Mouse (Mus musculus) adrenal gland, adult (tissue): ENCODE measurements around the gene Hist2h2aa2.
A peak's percentile ranks its signal among the peaks of the same experiment; 100 is the strongest.
"Not testable (repeated sequence)": the region's sequence is repeated elsewhere in the genome, so short reads cannot be mapped to it uniquely, and the experiment has no call there.

Experiments
- DNase-seq, 2 experiments: peaks; one replicate each; pipeline ENCODE4 v3.0.0; 2022 to 2023; ENCODE audit warnings: low spot score in 1 of 2; ENCODE audit not compliant: inconsistent age in 2 of 2

Gene Hist2h2aa2

DNA sequence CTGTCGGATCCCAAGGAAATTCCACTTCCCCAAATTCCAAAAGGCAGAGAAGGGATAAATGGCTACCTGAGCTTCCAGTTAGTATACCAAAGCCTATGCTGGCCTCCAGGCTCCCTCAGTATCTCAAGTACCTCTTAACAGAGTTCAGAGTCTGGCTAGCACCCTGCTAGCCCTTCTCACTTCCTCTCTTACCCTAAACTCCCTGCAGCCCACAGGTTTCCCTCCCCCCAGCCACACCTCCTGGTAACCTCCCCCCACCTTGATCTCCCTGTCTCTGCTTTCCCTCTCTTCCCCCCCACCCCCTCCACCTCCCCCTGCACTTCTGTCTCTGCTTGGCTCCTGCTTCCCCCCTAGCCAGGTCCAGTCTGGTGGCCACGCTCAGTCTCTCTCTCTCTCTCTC is 40.3 kb downstream of the Hist2h2aa2 start:
- DNase-seq, result no peak

DNA sequence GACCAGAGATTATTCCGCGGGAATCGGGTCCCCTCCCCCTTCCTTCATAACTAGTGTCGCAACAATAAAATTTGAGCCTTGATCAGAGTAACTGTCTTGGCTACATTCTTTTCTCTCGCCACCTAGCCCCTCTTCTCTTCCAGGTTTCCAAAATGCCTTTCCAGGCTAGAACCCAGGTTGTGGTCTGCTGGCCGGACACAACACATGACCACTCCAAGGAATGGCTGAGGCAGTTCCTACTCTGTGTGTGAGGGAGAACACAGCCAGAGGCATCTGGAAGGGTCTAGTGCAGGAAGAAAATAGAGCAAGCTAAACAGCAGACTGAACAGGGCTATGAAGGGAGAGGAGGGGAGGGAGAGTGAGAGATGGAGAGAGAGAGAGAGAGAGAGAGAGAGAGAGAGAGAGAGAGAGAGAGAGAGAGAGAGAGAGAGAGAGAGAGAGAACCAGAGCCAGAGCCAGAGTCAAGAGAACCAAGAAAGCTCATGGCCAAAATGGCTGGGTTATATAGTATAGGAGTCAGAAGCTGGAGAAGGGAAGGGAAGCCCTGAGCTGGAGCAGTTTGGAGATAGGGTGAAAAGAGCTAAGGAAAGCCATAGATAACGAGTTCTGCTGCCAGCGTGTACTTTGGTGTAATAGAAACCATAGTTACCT is 41.4 kb downstream of the Hist2h2aa2 start:
- DNase-seq, result not testable (repeated sequence)

DNA sequence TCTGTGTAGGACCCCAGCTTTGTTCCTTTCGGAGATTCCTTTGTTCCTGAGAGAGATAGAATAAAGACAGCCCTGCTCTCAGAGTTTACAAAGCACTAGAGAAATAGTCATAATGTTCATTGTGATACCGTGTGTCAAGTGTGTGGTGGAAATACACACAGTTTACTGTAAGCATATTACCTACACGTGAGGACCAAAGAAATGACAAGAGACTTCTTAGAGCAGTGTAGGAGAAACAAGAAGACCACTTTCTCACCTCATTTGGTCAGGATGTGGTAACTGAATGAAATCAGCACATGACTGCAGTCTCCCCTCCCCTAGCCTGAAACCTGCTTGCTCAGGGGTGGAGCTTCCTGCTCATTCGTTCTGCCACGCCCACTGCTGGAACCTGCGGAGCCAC is 41.9 kb downstream of the Hist2h2aa2 start:
- DNase-seq, result peak in 1 of 2 experiments; percentile 55

DNA sequence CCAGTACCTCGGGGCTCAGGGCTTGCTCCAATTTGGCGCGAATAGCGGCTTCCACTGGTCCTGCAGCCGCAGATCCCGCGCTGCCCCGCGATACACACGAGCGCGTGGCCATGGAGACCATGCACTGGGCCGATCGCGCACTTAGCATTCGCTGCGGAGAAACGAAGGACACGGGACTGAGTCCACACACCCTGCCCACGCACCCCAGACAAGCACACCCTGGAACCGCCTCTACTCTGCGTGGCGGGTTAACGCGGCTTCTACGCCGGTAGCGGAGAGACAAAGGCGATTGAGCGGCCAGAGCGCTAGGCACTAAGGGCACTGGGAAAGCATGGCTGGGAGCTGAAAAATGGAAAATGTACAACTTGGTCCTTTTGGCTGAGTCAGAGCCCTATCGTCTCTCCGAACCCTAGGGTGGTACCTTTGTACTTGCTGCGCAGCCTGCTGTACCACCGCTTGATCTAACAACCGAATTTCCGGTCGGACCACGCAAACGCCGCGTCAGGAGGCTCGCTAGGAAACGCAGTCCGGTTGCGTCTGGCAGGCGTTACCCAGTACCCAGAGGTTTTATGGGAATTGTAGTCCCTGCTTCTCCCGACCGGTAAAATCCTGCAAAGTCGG is 42.8 kb downstream of the Hist2h2aa2 start:
- DNase-seq, result peak; percentile 92 to 97

DNA sequence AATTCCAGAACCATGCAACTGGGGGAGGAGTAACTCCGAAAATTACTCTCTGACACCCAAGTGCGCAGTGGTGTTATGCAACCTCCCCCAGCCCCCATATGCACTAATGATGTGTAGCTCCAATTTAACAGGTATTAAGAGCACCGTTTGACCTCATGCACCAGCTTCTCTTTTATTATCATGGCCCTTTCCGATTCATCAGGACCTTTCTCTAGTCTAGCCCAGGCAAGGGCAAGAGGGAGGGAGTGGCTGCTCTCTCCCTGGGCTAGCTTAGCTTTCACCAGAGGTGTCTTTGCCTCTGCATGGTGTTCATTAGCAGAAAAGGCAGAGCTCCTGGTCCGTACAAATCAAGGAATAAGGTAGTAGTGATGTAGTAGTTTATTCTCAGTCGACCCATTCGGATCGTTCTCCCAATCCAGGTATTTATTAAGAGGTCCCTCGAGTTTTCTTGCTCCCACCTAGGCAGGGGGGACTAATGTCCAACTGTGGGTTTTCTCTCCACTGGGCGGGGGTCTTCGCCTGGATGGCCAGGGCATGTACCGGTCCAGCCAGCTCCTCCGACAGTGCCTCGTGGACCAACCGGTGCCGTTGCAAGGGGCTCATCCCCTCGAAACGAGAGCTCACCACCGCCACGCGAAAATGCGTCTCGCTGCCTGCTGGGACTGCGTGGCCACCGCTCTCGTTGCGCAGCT is 43.5 kb downstream of the Hist2h2aa2 start:
- DNase-seq, result no peak

DNA sequence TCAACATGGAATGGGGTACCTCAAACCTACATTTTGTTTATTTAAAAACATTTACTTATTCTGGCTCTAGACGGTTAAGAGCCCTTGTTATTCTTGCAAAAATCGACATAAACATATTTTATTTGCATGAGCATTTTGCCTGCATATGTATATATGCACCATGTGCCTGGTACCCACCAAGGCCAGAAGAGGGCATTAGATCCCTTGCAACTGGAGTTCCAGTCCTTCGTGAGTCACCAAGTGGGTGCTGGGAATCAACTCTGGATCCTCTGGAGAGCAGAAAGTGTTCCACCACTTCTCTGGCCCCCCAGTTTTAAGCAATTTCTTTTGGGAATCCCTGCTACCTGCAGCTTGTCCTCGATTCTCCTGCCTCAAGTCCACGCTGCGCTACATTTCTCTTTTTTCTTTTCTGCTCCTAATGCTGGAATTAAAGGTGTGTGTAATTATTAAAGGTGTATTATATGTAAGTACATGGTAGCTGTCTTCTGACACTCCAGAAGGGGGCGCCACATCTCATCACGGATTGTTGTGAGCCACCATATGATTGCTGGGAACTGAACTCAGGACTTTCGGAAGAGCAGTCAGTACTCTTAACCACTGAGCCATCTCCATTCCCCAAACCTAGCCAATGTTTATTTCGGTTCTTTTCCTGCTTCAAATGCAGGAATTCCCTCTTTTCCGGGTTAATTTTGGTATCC is 44.3 kb downstream of the Hist2h2aa2 start:
- DNase-seq, result no peak

DNA sequence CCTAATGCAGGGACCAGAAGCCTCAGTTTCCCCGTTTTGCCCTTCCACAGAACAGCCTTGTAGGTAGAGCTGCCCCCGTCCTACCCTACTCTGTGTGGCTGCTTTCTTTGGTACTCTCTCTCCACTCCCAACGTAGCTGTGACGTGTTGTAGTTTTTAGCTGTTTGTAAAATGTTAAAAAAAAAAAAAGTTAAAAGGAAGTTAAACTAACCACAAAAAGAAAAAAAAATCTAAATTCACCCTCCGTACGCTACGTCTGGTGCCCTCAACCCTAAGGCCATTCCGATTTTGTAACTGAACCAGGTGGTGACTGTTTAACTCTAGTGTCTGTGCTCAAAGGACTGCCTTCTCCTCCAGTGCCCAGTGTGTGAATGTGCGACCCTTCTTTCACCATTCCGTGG is 45.1 kb downstream of the Hist2h2aa2 start:
- no peak for DNase-seq

DNA sequence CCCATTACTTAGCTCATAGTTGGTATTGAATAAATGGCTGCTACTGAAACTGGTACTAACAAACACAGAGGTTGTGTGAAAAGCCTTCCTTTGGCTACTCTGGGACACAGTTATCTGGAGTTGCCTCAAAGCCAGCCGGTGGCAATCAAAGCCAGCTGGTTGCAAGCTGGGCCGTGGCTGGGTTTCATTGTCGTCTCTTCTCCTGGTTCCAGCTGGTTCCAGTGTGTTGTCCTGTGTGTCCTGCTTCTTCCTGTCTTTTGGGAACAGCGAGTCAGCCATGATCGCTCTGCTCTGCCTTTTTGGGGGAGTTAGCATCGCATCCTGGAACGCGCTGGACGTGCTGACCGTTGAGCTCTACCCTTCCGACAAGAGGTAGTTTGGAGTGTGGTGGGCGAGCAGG is 47.1 kb downstream of the Hist2h2aa2 start:
- no peak for DNase-seq
